Mouse (Mus musculus): ENCODE results near the gene Med26.

Gene Med26

DNA sequence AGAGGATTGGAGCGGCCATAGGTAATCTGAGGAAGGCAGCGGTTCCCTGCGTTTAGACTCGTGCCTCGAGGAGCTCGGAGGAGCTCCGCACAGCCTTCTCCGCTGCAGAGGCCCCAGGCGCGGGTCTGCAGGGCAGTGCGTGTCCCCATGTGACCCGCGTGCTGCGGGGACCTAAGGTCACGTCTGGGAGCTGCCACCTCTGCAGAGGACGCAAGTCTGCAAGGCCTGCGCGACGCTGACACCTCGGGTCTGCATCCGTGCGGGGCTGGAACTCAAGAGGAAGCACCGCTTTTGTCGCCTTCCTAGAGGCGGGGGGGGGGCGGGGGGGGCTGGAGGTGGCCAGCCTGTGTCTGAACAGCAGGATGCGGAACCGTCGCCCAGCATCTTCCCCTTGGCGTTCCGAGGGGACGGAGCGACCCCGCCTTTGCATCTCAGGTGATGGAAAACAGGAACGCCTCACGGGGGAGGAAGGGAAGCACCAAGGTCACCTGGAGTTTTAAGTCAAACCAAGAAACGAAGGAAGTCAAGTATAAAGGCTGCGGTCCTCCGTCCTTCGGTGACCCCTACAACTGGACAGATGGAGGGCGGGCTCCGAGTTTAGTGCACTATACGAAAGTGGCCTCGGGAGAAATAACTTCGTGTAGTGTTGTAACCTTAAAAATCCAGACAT is 709 bp upstream of the Med26 start:
- DNase-seq (ENCODE audit: low read depth, low spot score) = no peak

DNA sequence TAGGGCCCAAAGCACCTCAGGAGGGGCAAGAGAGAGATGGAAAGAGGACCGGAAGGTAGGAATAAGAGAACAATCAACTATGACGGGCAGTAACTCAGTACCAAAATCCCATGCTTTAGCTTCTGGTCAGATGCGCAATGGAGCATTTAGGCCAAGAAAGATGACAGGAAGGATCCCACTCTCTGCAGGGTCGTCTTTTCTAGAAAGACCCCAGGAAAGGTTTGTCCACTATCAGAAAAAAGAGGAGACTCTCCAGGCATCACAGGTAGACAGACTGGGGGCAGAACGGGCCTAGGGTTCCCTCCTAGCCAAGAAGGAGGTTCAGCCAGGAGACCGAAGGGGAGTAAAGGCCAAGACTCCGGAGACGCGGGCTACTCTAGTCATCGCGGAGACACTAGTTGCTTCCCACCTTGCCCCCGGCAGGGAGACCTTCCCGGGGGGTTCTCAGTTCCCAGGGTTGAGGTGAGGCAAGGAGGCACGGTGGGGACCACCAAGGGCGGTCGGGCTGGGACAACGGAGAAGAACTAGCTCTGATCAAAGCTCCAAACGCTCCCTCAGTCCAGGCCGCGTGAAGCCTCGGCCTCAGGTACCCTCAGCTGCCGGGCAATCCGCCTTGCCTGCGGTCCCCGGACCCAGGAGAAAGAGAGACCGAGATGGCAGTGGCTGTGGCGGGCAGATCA is 808 bp downstream of the Med26 start:
- no peak for DNase-seq (ENCODE audit: low read depth, low spot score)

DNA sequence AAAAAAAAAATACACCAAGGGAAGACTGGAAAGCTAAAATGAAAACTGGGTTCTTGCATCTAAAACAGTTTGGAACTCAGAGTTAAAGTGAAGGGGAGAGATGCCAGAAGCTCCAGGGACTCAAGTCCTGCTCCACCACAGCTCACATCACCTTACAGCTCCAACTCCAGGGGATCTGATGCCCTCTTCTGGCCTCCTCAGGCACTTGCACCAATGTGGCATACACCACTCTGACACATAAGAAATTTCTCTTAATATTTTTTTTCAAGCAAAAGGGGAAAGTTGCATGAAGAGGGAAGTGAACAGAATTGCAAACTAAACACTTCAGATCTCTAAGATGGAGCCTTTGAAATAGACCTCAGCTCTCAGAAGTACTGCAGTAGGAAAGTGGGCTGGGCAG is 8.8 kb downstream of the Med26 start:
- peak; percentile 28 for DNase-seq (ENCODE audit: low read depth, low spot score)

DNA sequence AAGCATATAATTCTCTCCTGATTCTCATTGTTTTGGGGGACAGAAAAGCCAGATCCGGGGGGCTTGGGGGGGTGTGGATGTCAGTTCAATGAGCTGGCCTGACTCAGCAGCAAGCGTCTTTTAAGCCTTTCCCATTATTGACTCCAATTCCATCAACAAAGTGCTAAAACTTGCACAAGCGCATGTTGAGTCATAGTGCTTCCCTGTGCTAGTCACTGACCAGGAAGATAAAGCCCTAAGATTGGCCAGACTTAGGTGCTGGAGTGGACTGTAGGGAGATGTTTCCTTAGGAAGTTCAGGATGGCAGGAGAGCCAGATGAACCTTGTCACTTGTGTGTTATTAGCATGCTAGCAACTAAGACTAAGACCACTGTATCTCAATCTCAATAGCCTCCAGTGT is 13.2 kb downstream of the Med26 start:
- no peak for DNase-seq (ENCODE audit: low read depth, low spot score)

DNA sequence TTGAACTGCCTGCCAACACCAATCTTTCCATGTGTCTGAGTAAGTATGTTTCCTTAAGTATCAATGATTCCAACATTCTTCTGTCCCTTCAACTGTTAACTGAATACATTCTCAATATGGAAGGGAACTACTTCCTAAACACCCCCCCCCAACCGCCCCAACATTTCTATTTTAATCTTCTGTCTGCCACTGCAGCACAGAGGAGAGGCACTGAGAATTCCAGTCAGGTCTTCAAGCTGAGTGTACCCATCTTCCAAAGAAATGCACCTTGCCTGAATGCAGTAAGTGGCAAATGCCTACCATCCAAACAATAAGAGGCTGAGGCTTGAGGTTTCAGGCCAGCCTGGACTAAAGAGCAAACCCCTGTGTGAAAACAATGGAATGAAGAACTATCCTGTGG is 16.0 kb downstream of the Med26 start:
- DNase-seq (ENCODE audit: low read depth, low spot score) = no peak

DNA sequence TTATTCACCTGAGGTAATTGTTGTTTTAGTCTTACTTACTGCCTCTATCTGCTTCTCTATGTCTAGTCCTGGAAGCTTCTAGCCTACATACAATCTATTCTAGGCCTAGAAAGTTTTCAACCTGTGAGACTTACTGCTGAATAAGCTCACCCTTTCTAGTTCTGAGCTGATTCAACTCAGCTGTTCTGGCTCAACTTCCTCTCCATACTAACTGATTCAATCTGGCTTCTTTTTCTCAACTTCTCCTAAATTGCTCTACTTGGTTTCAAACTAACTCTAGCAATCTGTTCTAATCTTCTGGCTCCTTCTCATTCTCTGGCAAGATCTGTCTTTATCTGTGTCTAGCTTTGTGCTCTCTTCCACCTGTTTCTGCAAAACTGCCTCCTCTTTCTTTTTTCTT is 26.2 kb downstream of the Med26 start:
- no peak for DNase-seq (ENCODE audit: low read depth, low spot score)

DNA sequence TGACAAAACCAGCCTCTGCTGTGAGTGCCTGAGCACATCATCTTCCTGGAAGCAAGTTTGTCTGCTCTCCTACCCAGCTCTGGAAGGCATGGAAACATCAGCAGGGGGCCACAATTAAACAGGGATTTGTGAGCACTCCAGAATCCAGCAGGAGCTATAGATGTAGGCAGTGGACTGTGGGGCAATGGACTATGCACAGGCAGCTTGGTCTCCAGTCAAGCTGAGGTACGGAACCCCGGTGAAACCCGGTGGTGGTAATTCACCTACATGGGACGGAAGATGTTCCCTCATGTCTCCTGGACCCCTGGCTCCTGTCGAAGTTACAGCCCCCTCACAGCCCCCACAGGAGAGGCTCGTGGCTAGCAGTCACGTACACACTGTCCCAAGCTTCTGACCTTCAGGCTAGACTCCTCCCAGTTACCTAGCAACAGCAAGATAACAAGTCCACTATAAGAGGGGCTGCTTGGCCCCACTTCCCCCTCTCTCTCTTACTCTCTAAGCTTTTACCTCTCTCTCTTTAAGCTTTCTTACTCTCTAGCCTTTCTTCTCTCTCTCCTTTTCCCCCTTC is 30.6 kb downstream of the Med26 start:
- no peak for DNase-seq (ENCODE audit: low read depth, low spot score)

DNA sequence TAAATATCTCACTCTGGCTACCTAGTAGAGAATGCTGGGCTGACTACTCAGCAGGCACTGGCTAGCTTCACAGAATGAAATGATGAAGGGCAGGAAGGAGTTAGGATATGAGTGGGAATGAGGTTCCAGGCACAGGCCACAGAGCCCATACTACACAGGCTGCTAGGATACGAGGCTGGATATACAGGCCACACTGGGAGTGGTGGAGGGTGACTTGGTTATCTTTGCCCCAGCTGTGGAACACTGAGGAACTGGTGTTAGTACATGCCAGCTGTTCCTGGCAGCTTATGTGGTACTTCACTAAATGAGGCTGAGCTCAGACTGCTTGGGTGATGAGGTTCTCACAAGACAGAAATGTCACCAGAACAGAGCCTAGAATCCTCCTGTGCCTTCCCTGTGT is 34.9 kb downstream of the Med26 start:
- no peak for DNase-seq (ENCODE audit: low read depth, low spot score)

DNA sequence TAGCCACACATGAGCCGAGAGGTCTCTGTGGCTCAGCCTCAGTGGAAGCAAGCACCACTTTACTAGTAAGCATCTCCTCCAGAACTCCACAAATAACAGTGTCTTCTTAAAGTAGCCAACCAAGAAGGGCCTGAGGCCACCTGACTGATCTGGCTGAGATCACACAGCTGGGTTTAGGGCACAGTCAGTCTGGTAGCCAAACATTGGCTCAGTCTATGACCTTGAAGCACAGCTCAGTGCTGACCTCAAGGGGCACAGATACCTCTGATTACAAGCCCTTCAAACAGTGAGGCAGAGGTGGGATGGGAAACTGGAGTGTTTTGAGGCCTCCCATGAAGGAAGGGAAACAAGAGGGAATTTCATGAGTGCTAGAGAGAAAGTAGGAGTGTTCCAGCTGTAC is 35.4 kb downstream of the Med26 start:
- DNase-seq (ENCODE audit: low read depth, low spot score) = no peak

DNA sequence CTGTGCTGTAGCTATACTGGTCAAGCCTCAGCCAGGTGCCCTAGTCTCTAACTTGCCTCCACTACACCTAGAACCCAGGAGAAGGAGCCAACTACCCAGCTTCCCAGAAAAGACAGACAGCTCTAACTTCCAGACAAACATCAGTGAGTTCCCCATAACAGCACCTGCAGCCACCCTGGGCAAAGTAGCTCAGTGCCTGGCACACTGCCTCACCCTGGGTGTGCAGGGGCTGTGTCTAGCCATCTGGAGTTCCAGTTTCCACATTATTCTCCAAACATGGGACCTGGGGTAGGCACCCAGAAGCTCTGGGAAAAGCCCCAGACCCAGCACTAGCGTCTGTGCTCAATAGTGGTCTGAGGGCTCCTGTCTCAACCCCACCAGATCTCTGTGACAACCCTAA is 40.6 kb downstream of the Med26 start:
- DNase-seq (ENCODE audit: low read depth, low spot score) = no peak

DNA sequence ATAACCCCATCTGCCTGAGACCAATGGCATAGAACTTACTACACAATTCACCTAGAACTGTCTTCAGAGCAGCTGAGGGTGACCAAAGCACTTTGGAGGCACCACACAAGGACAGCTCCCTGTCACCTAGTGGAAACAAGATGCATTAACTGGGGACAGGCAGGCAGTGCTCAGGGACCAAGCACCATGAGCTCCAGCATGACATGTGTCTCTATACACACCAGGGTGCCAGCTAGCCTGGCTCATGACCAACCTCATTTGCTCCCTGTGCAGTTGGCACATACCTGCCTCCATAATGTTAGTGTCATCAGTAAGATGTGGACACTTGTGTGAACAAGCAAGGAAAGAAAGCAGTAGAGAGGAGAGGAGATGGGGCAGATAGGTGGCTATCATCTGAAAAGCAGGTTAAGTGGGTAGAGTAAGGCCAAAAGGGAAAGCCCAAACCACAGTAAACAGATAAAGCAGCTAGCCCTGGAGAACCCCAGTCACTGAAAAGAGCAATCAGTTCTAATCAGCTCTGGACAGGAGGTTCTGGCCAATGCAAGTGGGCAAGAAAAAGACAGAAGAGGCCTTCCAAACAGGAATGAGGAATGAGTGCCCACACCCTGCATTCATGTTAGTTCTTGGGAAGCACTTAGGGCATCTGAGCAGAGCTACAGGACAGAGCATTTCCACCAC is 43.3 kb downstream of the Med26 start:
- DNase-seq (ENCODE audit: low read depth, low spot score) = no peak

DNA sequence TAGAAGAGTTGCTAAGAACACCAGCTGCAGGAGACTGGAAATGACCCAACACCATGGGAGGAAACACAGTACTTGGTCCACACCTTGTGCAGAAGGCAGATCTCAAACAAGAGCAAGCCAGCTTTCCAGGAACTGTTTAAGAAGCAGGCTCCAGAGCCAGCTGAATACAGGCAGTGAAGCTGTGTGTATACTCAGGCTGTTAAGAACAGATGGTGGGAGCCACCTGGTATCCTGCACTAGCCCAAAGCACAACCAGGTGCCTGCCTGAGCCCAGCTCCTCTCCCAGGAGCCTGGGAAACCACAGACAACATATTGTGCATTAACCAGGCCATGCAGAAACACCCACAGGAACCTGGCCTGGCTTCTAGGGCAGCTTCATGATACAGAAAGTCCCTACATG is 43.9 kb downstream of the Med26 start:
- no peak for DNase-seq (ENCODE audit: low read depth, low spot score)

DNA sequence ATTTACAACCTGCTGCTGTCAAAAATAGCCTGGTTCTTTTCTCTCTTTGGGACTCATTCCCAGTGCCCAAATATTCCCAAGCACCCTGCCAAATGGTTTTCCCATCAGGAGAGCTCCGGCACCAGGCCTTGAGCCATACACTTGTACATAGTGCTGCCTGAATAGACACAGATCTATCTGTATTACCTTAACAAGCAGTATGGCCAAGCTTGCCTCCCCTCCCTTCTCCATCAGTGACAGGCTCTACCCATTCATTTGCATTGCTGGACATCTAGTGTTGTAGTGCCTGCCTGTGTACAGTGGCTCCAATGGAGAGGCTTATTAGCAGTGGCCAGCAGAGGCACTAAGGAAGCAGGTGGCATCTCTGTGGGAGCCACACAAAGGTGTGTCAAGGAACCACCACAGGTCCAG is 47.5 kb downstream of the Med26 start:
- no peak for DNase-seq (ENCODE audit: low read depth, low spot score)

DNA sequence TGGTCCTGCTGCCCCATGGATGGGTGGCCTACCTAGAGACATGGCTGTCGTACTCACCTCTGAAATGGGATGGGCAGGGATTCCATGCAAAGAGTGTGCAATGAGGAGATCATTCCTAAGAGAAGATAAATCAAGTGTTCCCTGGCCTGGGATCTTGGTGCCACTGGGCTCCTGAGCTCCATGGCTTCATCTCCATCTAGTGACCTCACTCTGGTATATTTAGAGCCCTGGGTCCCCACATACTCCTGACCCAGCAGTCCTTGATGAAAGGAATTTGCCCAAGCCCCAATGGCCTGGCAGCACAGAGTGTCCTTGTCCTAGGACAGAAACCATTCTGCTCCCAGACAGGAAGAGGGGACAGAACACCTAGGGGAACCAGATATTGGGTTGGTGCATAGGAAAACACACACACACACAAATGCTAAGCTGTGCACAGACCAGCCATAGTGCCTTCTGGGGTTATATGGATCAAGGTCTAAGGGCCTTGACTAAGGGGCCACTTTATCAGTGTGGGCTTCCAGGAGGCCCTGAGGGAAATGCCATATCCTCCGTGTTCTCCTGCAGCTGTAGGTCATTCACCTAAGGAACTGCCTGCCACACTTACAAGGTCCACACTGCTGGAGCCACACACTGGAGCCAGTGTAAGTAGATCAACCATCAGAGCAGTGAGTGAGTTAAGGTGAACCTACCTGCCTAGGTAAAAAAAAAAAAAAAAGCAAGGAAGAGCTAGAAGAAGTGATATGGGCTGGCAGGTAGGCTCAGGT is 48.4 kb downstream of the Med26 start:
- no peak for DNase-seq (ENCODE audit: low read depth, low spot score)

DNA sequence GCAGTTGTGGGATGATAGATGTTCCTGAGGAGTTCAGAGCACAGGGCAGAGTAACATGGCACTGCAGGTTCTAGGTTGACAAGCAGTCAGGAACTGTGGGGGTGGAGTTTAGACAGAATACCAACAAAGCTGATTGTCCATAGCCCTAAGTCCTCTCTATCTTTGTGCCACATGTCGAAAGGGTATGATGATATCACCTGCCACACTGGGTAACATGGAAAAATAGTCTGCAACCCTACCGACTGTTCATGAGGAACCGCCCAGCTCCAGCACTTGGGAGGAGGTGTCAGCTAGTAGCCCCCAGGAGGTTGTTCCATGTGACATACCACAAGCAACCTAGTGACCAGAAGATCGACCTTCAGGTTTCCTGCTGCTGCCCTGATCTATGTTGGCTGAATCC is 49.5 kb downstream of the Med26 start:
- no peak for DNase-seq (ENCODE audit: low read depth, low spot score)

DNA sequence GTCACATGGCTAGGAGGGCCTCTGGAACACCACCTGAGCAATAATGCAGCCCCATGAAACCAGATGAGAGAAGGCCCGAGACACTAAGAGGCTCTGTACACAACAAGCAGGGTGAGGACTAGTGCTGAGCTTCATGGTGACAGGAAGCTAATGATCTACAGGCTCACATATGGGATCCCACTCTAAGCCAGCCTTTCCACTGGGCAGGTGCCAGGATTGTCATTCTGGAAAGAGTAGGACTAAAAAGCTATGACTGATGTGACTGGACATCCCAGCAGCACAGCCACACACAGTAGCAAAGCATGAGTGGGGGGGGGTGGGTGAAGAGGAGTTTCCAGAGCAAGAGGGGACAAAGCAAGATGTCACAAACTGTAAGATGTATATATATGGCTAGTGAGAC is 50.2 kb downstream of the Med26 start:
- no peak for DNase-seq (ENCODE audit: low read depth, low spot score)

DNA sequence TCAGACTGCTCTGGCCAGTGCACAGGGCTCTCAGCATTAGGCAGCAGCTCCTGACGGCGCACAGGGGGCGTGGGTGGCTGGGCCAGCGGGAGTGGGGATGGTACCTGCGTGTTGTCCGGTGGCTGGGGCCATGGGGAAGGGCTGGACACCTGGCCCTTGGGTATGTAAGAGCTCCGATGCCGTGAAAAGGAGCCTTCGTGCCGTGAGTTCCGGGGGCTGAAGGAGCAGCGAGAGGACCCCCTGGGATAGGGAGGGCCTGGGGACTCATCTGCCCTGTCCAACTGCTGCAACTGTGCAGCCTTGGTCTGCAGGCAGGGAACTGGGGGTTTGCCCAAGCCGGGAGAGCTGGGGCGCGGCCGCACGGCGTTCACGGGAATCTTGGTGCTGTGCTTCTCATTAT is 51.9 kb downstream of the Med26 start:
- no peak for DNase-seq (ENCODE audit: low read depth, low spot score)

DNA sequence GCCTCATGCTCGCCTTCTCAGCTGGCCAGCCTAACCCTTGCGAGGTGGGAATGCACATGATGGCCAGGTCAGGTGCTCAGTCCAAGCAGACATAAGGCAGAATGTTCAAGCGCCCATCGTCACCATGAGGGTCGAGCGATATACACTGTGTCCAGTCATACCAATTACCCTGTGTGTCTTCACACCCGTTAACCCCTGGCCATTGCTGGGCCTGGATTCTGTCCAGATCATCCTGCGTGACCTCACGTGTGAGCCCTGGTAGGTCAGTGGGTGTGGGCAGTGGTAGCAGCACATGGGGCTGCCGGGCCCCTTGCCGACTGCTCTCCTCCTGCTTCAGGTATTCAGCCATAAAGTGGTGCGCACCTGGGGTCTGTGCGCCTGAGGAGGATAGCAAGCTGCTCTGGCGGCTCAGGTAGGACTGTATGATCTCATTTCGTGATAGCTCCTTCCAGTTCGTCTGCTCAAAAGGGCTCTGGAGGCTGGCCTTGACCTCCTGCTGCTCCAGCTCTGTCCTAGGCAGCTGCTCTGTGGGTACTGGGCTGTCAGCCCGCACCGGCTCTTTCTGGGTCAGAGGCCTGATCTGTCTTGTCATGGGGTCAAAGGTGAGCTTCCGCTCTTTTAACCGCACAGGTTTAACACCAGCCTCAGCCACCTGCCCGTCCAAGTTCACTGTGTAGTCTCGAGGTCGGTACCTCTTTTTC is 52.5 kb downstream of the Med26 start:
- DNase-seq (ENCODE audit: low read depth, low spot score) = no peak

DNA sequence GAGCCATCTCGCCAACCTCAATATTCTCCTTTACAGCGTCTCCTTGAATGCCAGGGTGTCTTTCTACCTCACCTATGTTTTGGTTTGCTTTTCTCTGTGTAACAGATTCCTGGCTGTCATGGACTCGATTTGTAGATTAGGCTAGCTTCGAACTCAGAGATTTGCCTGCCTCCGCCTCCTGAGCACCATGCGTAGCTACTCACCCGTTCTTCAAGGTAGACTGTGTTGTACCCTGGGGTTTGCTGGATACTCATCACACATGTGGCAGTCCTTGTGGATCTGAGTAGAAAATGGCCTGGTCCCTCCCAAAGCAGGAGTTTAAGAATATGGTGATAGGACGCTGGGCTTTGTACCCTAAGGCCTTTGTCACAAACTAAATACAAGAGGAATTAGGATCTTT is 54.7 kb downstream of the Med26 start:
- DNase-seq (ENCODE audit: low read depth, low spot score) = no peak

DNA sequence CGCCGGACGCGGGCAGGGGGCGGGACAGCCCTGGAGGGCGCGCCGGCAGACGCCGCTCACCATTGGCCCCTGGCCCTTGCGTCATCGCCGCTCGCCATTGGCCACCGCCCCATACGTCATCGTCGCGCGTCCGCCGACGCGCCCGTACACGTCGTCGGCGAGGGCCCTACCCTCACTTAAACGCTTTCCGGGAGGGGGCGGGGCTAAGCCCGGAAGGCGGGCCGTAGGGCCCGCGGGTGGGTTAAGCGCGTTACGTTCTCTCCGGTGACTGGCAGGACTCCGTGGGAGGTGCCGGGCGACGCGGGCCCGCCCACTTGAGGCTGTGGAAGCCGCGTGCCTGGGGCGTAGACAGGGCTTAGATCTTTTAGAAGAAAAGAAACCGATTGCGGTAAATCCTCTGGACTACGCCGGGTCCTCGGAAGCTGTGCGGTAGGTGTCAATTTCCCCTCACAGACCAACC is 55.4 kb downstream of the Med26 start:
- peak; percentile 100 for DNase-seq (ENCODE audit: low read depth, low spot score)

Measured in WW6 (cell line).